Mouse (Mus musculus): ENCODE measurements around the gene Zfp804a. TPM values are rescaled to one million over a fixed set of nuclear protein-coding genes. Genes with fewer than 3 reads are reported as not detected.

The Zfp804a gene
- polyA plus RNA-seq, 1 experiment: 0.05 TPM

GRCm38 (mm10) chr2:82181010-82181409, 128.0 kb downstream of the Zfp804a start:
- DNase-seq: no peak
- Histone ChIP-seq H3K27ac (ENCODE audit: insufficient read depth, low read depth, low read length) (no peak overlapping the region), H3K36me3 (ENCODE audit: control insufficient read depth, insufficient read depth, low read length) (no peaks in the 10 kb centered on the region), H3K27me3 (replicated peaks; ENCODE audit: control insufficient read depth, insufficient read depth, low read length) (no peaks in the 10 kb centered on the region), H3K4me3 (ENCODE audit: insufficient read depth, low read depth, low read length) (no peak overlapping the region), H3K4me1 (ENCODE audit: control insufficient read depth, insufficient read depth, low read length) (no peaks in the 10 kb centered on the region)
- WGBS: 98% methylated on average over 1 of the region's 1 CpGs
- no peak for TF ChIP-seq POLR2A (IDR thresholded peaks at IDR 0.05; ENCODE audit: low read depth, low read length)
- TF ChIP-seq CTCF (conservative IDR thresholded peaks at IDR 0.05; ENCODE audit: insufficient read depth, insufficient read length, low read depth, low read length): no peak

DNA sequence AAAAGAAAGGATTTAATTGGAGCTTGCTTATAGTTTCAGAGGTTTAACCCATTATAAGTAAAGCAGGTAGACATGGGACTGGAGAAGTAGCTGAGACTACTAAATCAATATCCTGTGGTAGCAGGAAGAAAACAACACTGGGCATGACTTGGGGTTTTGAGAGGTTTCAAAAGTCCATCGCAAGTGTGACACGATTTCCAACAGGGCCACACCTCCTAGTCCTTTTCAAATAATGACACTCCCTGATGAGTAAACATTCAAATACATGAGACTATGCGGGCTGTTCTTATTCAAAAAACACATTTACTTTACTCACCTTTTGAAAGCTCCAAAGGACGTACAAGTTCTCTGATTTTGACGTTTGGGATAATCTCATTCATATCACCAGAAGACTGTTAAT, 146.9 kb downstream of the Zfp804a start:
- Histone ChIP-seq H3K36me3 (ENCODE audit: control insufficient read depth, insufficient read depth, low read length) (no peaks in the 10 kb centered on the region), H3K27ac (ENCODE audit: insufficient read depth, low read depth, low read length) (no peak overlapping the region), H3K4me1 (ENCODE audit: control insufficient read depth, insufficient read depth, low read length) (no peaks in the 10 kb centered on the region), H3K4me3 (ENCODE audit: insufficient read depth, low read depth, low read length) (no peak overlapping the region), H3K27me3 (replicated peaks; ENCODE audit: control insufficient read depth, insufficient read depth, low read length) (no peaks in the 10 kb centered on the region)
- DNase-seq: no peak
- TF ChIP-seq CTCF (conservative IDR thresholded peaks at IDR 0.05; ENCODE audit: insufficient read depth, insufficient read length, low read depth, low read length): no peak
- 83% methylated on average over 5 of the region's 5 CpGs for WGBS

- 50% methylated on average over 5 of the region's 5 CpGs for WGBS
- Histone ChIP-seq H3K4me3 (ENCODE audit: insufficient read depth, low read depth, low read length) (no peak overlapping the region), H3K27me3 (replicated peaks; ENCODE audit: control insufficient read depth, insufficient read depth, low read length) (no peaks in the 10 kb centered on the region), H3K27ac (ENCODE audit: insufficient read depth, low read depth, low read length) (no peak overlapping the region), H3K36me3 (ENCODE audit: control insufficient read depth, insufficient read depth, low read length) (no peaks in the 10 kb centered on the region), H3K4me1 (ENCODE audit: control insufficient read depth, insufficient read depth, low read length) (no peaks in the 10 kb centered on the region)
- TF ChIP-seq POLR2A (IDR thresholded peaks at IDR 0.05; ENCODE audit: low read depth, low read length) (no peak), CTCF (conservative IDR thresholded peaks at IDR 0.05; ENCODE audit: insufficient read depth, insufficient read length, low read depth, low read length) (no peak)
- DNase-seq: no peak
Measured at GRCm38 (mm10) chr2:82200616-82201015, 147.6 kb downstream of the Zfp804a start.

DNA sequence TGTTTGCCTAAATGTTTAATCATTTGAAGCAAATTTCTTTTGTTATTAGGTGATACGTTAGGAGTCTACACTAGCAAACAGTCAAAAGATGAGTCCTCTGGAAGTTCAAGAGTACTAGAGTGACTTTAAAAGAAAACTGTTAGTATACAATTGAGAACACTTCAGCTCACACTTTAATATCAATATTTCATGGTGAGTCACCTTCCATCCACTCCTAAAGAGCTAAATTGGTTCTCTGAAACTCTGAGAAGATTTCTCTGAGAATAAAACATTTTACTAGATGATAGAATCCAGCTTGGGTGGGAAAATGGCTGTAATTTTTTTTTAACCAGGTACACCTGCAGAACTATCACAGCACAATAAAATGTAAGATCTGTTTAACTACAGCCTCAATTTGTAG, 157.6 kb downstream of the Zfp804a start:
- H3K27me3 ChIP-seq (replicated peaks; ENCODE audit: control insufficient read depth, insufficient read depth, low read length): no peaks in the 10 kb centered on the region
- H3K36me3 ChIP-seq (ENCODE audit: control insufficient read depth, insufficient read depth, low read length): no peaks in the 10 kb centered on the region
- H3K4me1 ChIP-seq (ENCODE audit: control insufficient read depth, insufficient read depth, low read length): no peaks in the 10 kb centered on the region
- H3K4me3 ChIP-seq (ENCODE audit: insufficient read depth, low read depth, low read length): no peak overlapping the region
- TF ChIP-seq POLR2A (IDR thresholded peaks at IDR 0.05; ENCODE audit: low read depth, low read length): no peak
- TF ChIP-seq CTCF (conservative IDR thresholded peaks at IDR 0.05; ENCODE audit: insufficient read depth, insufficient read length, low read depth, low read length): no peak
- WGBS: 85% methylated on average over 1 of the region's 1 CpGs
- no peak for DNase-seq
- H3K27ac ChIP-seq (ENCODE audit: insufficient read depth, low read depth, low read length): no peak overlapping the region

DNA sequence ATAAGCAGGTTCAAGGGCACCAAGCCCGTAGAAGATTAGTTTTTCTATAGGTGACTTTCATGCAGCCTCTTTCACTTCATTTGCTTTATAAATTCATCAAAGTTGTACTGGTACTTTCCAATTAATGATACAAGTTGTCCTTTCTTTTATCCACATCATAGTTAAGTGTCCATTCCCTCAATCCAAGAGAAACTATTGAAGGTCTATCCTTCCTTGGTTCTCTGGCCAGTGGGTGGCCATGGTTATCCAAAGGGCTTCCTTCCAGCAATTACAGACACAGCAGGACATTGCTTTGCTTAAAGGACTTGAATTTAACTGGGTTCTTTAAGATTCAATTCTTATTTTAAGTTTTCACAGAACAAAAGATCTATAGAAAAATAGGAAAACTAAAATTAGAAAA, 158.9 kb downstream of the Zfp804a start:
- no peak for DNase-seq
- H3K4me1 ChIP-seq (ENCODE audit: control insufficient read depth, insufficient read depth, low read length): no peaks in the 10 kb centered on the region
- WGBS: 84% methylated on average over 1 of the region's 1 CpGs
- H3K4me3 ChIP-seq (ENCODE audit: insufficient read depth, low read depth, low read length): no peak overlapping the region
- no peaks in the 10 kb centered on the region for H3K27me3 ChIP-seq (replicated peaks; ENCODE audit: control insufficient read depth, insufficient read depth, low read length)
- no peaks in the 10 kb centered on the region for H3K36me3 ChIP-seq (ENCODE audit: control insufficient read depth, insufficient read depth, low read length)
- H3K27ac ChIP-seq (ENCODE audit: insufficient read depth, low read depth, low read length): no peak overlapping the region
- no peak for TF ChIP-seq CTCF (conservative IDR thresholded peaks at IDR 0.05; ENCODE audit: insufficient read depth, insufficient read length, low read depth, low read length)
- no peak for TF ChIP-seq POLR2A (IDR thresholded peaks at IDR 0.05; ENCODE audit: low read depth, low read length)

GRCm38 (mm10) chr2:82217873-82218272, 164.9 kb downstream of the Zfp804a start:
- H3K4me1 ChIP-seq (ENCODE audit: control insufficient read depth, insufficient read depth, low read length): no peaks in the 10 kb centered on the region
- DNase-seq: no peak
- no peak overlapping the region for H3K4me3 ChIP-seq (ENCODE audit: insufficient read depth, low read depth, low read length)
- no peaks in the 10 kb centered on the region for H3K27me3 ChIP-seq (replicated peaks; ENCODE audit: control insufficient read depth, insufficient read depth, low read length)
- H3K27ac ChIP-seq (ENCODE audit: insufficient read depth, low read depth, low read length): no peak overlapping the region
- 60% methylated on average over 2 of the region's 2 CpGs for WGBS
- no peaks in the 10 kb centered on the region for H3K36me3 ChIP-seq (ENCODE audit: control insufficient read depth, insufficient read depth, low read length)
- no peak for TF ChIP-seq POLR2A (IDR thresholded peaks at IDR 0.05; ENCODE audit: low read depth, low read length)
- TF ChIP-seq CTCF (conservative IDR thresholded peaks at IDR 0.05; ENCODE audit: insufficient read depth, insufficient read length, low read depth, low read length): no peak

GRCm38 (mm10) chr2:82246020-82246419, 193.0 kb downstream of the Zfp804a start:
- Histone ChIP-seq H3K36me3 (ENCODE audit: control insufficient read depth, insufficient read depth, low read length) (no peaks in the 10 kb centered on the region), H3K27ac (ENCODE audit: insufficient read depth, low read depth, low read length) (no peak overlapping the region), H3K4me1 (ENCODE audit: control insufficient read depth, insufficient read depth, low read length) (no peaks in the 10 kb centered on the region), H3K4me3 (ENCODE audit: insufficient read depth, low read depth, low read length) (no peak overlapping the region), H3K27me3 (replicated peaks; ENCODE audit: control insufficient read depth, insufficient read depth, low read length) (no peaks in the 10 kb centered on the region)
- no peak for DNase-seq
- TF ChIP-seq CTCF (conservative IDR thresholded peaks at IDR 0.05; ENCODE audit: insufficient read depth, insufficient read length, low read depth, low read length) (no peak), POLR2A (IDR thresholded peaks at IDR 0.05; ENCODE audit: low read depth, low read length) (no peak)
